Mouse (Mus musculus): Measurements from ENCODE around the gene Mturn.

- TF ChIP-seq POLR2A (IDR thresholded peaks at IDR 0.05; ENCODE audit: low read depth, low read length) (no peak), CTCF (IDR thresholded peaks at IDR 0.05; ENCODE audit: borderline replicate concordance, insufficient read depth, low read length) (no peak)
Observed at GRCm38 (mm10) chr6:54700516-54700915, 19.1 kb downstream of the Mturn start.

Data from embryonic fibroblast, embryonic 13.5 days (primary cell).